ENCODE assay signal across 10 mouse cellular contexts in genomic region chr9:100548313-100548712, GRCm38 (mm10). TPM values are rescaled to one million over a fixed set of nuclear protein-coding genes. Genes with fewer than 3 reads are reported as not detected.
DNase-seq lines count a peak whose midpoint lies in the region; ATAC-seq and TF ChIP-seq lines count a peak whose summit lies in the region.
"Had no signal": no experiment of that assay in that cellular context is flagged by ENCODE, and none has a peak within 500 bp of the region (broad histone marks: within the 10 kb centered on the region; RNA-seq: fewer than 3 reads in every experiment).

No protein-coding gene starts in this region.

- peak; percentile 43; the same call in 1 of the 2 replicates for TF ChIP-seq CTCF in brain, embryonic 14.5 days (IDR thresholded peaks at IDR 0.05; ENCODE audit: borderline replicate concordance, extremely low read depth, insufficient read depth, insufficient read length)

- no peaks in the 10 kb centered on the region for H3K27me3 ChIP-seq in splenic B cell, adult 2 months (ENCODE audit: control insufficient read depth, insufficient read depth, low read length, poor library complexity, severe bottlenecking)
- H3K27me3 ChIP-seq in heart, embryonic 12.5 days (replicated peaks), result no peaks in the 10 kb centered on the region
- H3K27me3 ChIP-seq: megakaryocyte, embryonic 14.5 days had no signal

- H3K9me3 ChIP-seq in heart, embryonic 12.5 days (replicated peaks), result 0 out of 2 replicates have a peak, but pooled peaks cover 3% of the 10 kb centered on the region

- H3K4me3 ChIP-seq in heart, embryonic 12.5 days, result no peak overlapping the region
- H3K4me3 ChIP-seq: megakaryocyte, embryonic 14.5 days had no signal

- peak; percentile 58 for DNase-seq in adrenal gland, postnatal 14 days
- DNase-seq in adrenal gland, postnatal 36 days, result no peak
- peak; percentile 9 for DNase-seq in left cerebral cortex, postnatal 4 days
- DNase-seq in left cerebral cortex, adult 11 months (ENCODE audit: low spot score), result no peak
- no peak for DNase-seq in brain, embryonic 14.5 days (ENCODE audit: low read depth)
- peak; percentile 75 for DNase-seq in splenic B cell, adult 2 months (ENCODE audit: low read depth, low spot score)
- DNase-seq in urinary bladder, adult 2 months (ENCODE audit: low spot score), result no peak
- DNase-seq: cerebellum, postnatal 36 days had no signal

- no peak overlapping the region for H3K27ac ChIP-seq in heart, embryonic 12.5 days (ENCODE audit: poor library complexity, severe bottlenecking)

- WGBS in heart, embryonic 12.5 days, result 85% methylated on average over 2 of the region's 2 CpGs

- TF ChIP-seq POLR2A in brain, embryonic 14.5 days (IDR thresholded peaks at IDR 0.05; ENCODE audit: borderline replicate concordance, extremely low read depth, insufficient read depth, insufficient read length, poor library complexity, severe bottlenecking), result no peak

- intact Hi-C loops in left cerebral cortex, postnatal 4 days (cut with DNase I), result no loop called here

- H3K9ac ChIP-seq in heart, embryonic 12.5 days, result no peak overlapping the region

- H3K4me1 ChIP-seq in heart, embryonic 12.5 days (replicated peaks), result peaks cover 15% of the 10 kb centered on the region

- no peaks in the 10 kb centered on the region for H3K36me3 ChIP-seq in splenic B cell, adult 2 months (ENCODE audit: control insufficient read depth, insufficient read depth, low read length, poor library complexity, severe bottlenecking)
- H3K36me3 ChIP-seq in heart, embryonic 12.5 days, result peaks cover 21% of the 10 kb centered on the region

- no peak overlapping the region for H3K4me2 ChIP-seq in heart, embryonic 12.5 days

- ATAC-seq in heart, embryonic 12.5 days (ENCODE audit: insufficient number of reproducible peaks, low FRiP score), result no peak

RNA-seq across cellular contexts. Expression of gene Nck1, which starts 2.4 kb away (rescaled TPM):
- 51.4 and 55.7 TPM in 2 replicates for total RNA-seq in adrenal gland, postnatal 14 days (2021)
- total RNA-seq in adrenal gland, postnatal 36 days (2021), result 10 to 100 TPM; 50.0 to 52.8 TPM
- total RNA-seq in left cerebral cortex, postnatal 4 days (2021), result 10 to 100 TPM; 20.5 to 25.8 TPM
- polyA plus RNA-seq in brain, embryonic 14.5 days (2012; rRNA removed), result 29.3 and 32.9 TPM in 2 replicates
- polyA plus RNA-seq in urinary bladder, adult 2 months (2012; rRNA removed), result 39.9 and 46.6 TPM in 2 replicates
- polyA plus RNA-seq in heart, embryonic 12.5 days (2016; fragmentation: Nextera tagmentation; extraction: Ambion mirVana), result 59.4 and 64.1 TPM in 2 replicates

RNA-seq across cellular contexts. Expression of gene Slc35g2, which starts 22.6 kb away (rescaled TPM):
- total RNA-seq in adrenal gland, postnatal 14 days (2021), result 8.3 and 8.4 TPM in 2 replicates
- total RNA-seq in adrenal gland, postnatal 36 days (2021), result 1 to 10 TPM; 8.7 to 9.8 TPM
- 1 to 10 TPM; 4.3 to 6.2 TPM for total RNA-seq in left cerebral cortex, postnatal 4 days (2021)
- polyA plus RNA-seq in brain, embryonic 14.5 days (2012; rRNA removed), result 6.8 and 7.5 TPM in 2 replicates
- polyA plus RNA-seq in urinary bladder, adult 2 months (2012; rRNA removed), result 3.7 and 4.1 TPM in 2 replicates
- polyA plus RNA-seq in heart, embryonic 12.5 days (2016; fragmentation: Nextera tagmentation; extraction: Ambion mirVana), result 8.3 and 9.6 TPM in 2 replicates

RNA-seq across cellular contexts. Expression of gene Stag1, which starts 49.3 kb away (rescaled TPM):
- 42.5 and 43.1 TPM in 2 replicates for total RNA-seq in adrenal gland, postnatal 14 days (2021)
- 10 to 100 TPM; 36.0 to 43.8 TPM for total RNA-seq in adrenal gland, postnatal 36 days (2021)
- 10 to 100 TPM; 45.8 to 55.4 TPM for total RNA-seq in left cerebral cortex, postnatal 4 days (2021)
- 24.1 and 31.6 TPM in 2 replicates for polyA plus RNA-seq in brain, embryonic 14.5 days (2012; rRNA removed)
- polyA plus RNA-seq in urinary bladder, adult 2 months (2012; rRNA removed), result 16.7 and 20.2 TPM in 2 replicates
- 38.6 and 39.0 TPM in 2 replicates for polyA plus RNA-seq in heart, embryonic 12.5 days (2016; fragmentation: Nextera tagmentation; extraction: Ambion mirVana)

Comparison
In these comparisons a context has a peak if more than half of its experiments do, and no peak if none do; other contexts are left out.
1. DNase-seq: peak in adrenal gland, postnatal 14 days (single experiment), left cerebral cortex, postnatal 4 days (single experiment) and splenic B cell, adult 2 months (single experiment); none in adrenal gland, postnatal 36 days (0 of 2), left cerebral cortex, adult 11 months (single experiment), brain, embryonic 14.5 days (single experiment) and urinary bladder, adult 2 months (single experiment).